Mouse (Mus musculus): Measurements from ENCODE around the gene Smap1.
A peak's percentile ranks its signal among the peaks of the same experiment; 100 is the strongest.
"Not testable (repeated sequence)": the region's sequence is repeated elsewhere in the genome, so short reads cannot be mapped to it uniquely, and the experiment has no call there.

Gene Smap1

GRCm38 (mm10) chr1:23921711-23922529, at the start of gene Smap1:
TSS of gene Smap1 (minus strand) at chr1:23922317.
- peak; percentile 72 to 84 for DNase-seq

- not testable (repeated sequence) for DNase-seq
Observed at GRCm38 (mm10) chr1:23971159-23971558, 49.0 kb upstream of the Smap1 start.

- no peak for DNase-seq
Observed at GRCm38 (mm10) chr1:23968027-23968725, 46.1 kb upstream of the Smap1 start.

GRCm38 (mm10) chr1:23966226-23966625, 44.1 kb upstream of the Smap1 start:
- DNase-seq = no peak

GRCm38 (mm10) chr1:23959415-23959732, 37.3 kb upstream of the Smap1 start:
- DNase-seq = no peak

GRCm38 (mm10) chr1:23958668-23959414, 36.7 kb upstream of the Smap1 start:
- no peak for DNase-seq

GRCm38 (mm10) chr1:23958101-23958500, 36.0 kb upstream of the Smap1 start:
- DNase-seq = no peak

- DNase-seq = no peak
Observed at GRCm38 (mm10) chr1:23955539-23955938, 33.4 kb upstream of the Smap1 start.

- DNase-seq = no peak
Observed at GRCm38 (mm10) chr1:23953921-23954320, 31.8 kb upstream of the Smap1 start.

- DNase-seq = no peak
Observed at GRCm38 (mm10) chr1:23948778-23949699, 26.9 kb upstream of the Smap1 start.

GRCm38 (mm10) chr1:23948290-23948689, 26.2 kb upstream of the Smap1 start:
- no peak for DNase-seq

GRCm38 (mm10) chr1:23944076-23944475, 22.0 kb upstream of the Smap1 start:
- DNase-seq = no peak

- no peak for DNase-seq
Observed at GRCm38 (mm10) chr1:23943146-23943940, 21.2 kb upstream of the Smap1 start.

- no peak for DNase-seq
Observed at GRCm38 (mm10) chr1:23935408-23935762, 13.3 kb upstream of the Smap1 start.

GRCm38 (mm10) chr1:23934669-23935407, 12.7 kb upstream of the Smap1 start:
- no peak for DNase-seq

GRCm38 (mm10) chr1:23929410-23929809, 7.3 kb upstream of the Smap1 start:
- no peak for DNase-seq

GRCm38 (mm10) chr1:23928371-23928770, 6.3 kb upstream of the Smap1 start:
- DNase-seq = no peak

GRCm38 (mm10) chr1:23923779-23924708, 1.9 kb upstream of the Smap1 start:
- DNase-seq = no peak

GRCm38 (mm10) chr1:23922530-23922884, 390 bp upstream of the Smap1 start:
- no peak for DNase-seq

GRCm38 (mm10) chr1:23920275-23920674, 1.8 kb downstream of the Smap1 start:
- no peak for DNase-seq

All from lung, adult 18-20 months (tissue).